Mouse (Mus musculus) heart, adult 2 months (tissue): ENCODE data around the gene Gabrb3. TPM values are rescaled to one million over a fixed set of nuclear protein-coding genes. Genes with fewer than 3 reads are reported as not detected.

Experiments used
- DNase-seq, 2 experiments: peaks; one replicate each; pipeline ENCODE4 v3.0.0; 2021
- H3K27ac ChIP-seq: fragments of 200-600 bp; 2 replicates; pipeline ENCODE4 v1.8.1; 2022
- H3K27me3 ChIP-seq: fragments of 200-500 bp; 2 replicates; pipeline ENCODE4 v1.6.1; 2012; ENCODE audit warnings: mild to moderate bottlenecking, low read length, inconsistent platforms, mixed read lengths; ENCODE audit not compliant: control insufficient read depth, insufficient read depth
- H3K36me3 ChIP-seq: fragments of 200-500 bp; 2 replicates; pipeline ENCODE4 v1.6.1; 2012; ENCODE audit warnings: low read length, inconsistent platforms; ENCODE audit not compliant: control insufficient read depth, insufficient read depth
- H3K4me1 ChIP-seq: fragments of 200-500 bp; 2 replicates; pipeline ENCODE4 v1.6.1; 2011; ENCODE audit warnings: low read length; ENCODE audit not compliant: control insufficient read depth, insufficient read depth
- H3K4me3 ChIP-seq: fragments of 200-600 bp; 2 replicates; pipeline ENCODE4 v1.8.1; 2022
- H3K79me2 ChIP-seq: fragments of 200-500 bp; replicated peaks from 2 replicates; pipeline ENCODE4 v1.6.1; 2012; ENCODE audit warnings: mild to moderate bottlenecking, inconsistent platforms, low read length, moderate library complexity, mixed read lengths; ENCODE audit not compliant: control insufficient read depth, insufficient read depth
- H3K9ac ChIP-seq: fragments of 200-500 bp; 2 replicates; pipeline ENCODE4 v1.6.1; 2012; ENCODE audit warnings: low read depth, mild to moderate bottlenecking, control low read depth, inconsistent platforms, low read length, mixed read lengths
- CTCF ChIP-seq: fragments of 200-600 bp; IDR thresholded peaks from 2 replicates; pipeline ENCODE4 v1.8.1; 2022; ENCODE audit warnings: antibody characterized with exemption, mild to moderate bottlenecking, moderate library complexity
- EP300 ChIP-seq: fragments of 200-500 bp; IDR thresholded peaks from 2 replicates; pipeline ENCODE4 v1.6.1; 2011; ENCODE audit warnings: low read depth, low read length, control low read depth; ENCODE audit not compliant: insufficient read depth
- POLR2A ChIP-seq: fragments of 200-500 bp; IDR thresholded peaks from 2 replicates; pipeline ENCODE4 v1.6.1; 2011; ENCODE audit warnings: mild to moderate bottlenecking, low read depth, low read length, control low read depth; ENCODE audit not compliant: insufficient read depth
- WGBS: fragments of 180-500 bp; shearing (Covaris S2); methylation state at CpG from one replicate; pipeline ENCODE4 v1.1.7; 2018; 5-methylcytosine and 5-hydroxymethylcytosine counted together
- intact Hi-C: fragments of 180-260 bp; cut with DNase I; formaldehyde crosslinking; loops from one replicate; pipeline ENCODE4 v1.15.1; 2025
- polyA plus RNA-seq: library from polyadenylated mRNA; depleted of rRNA; stranded (reverse); fragments of >200 nt; gene quantifications from 2 replicates; pipeline ENCODE4 v1.2.3, GENCODE M21; 2012
- total RNA-seq, 2 experiments: library from RNA; stranded (reverse); gene quantifications; 2 replicates each; pipeline ENCODE4 v1.2.3; 2021

Gabrb3 gene
- total and polyA plus RNA-seq, 3 experiments: 0.04 to 0.50 (median 0.37) TPM

DNA sequence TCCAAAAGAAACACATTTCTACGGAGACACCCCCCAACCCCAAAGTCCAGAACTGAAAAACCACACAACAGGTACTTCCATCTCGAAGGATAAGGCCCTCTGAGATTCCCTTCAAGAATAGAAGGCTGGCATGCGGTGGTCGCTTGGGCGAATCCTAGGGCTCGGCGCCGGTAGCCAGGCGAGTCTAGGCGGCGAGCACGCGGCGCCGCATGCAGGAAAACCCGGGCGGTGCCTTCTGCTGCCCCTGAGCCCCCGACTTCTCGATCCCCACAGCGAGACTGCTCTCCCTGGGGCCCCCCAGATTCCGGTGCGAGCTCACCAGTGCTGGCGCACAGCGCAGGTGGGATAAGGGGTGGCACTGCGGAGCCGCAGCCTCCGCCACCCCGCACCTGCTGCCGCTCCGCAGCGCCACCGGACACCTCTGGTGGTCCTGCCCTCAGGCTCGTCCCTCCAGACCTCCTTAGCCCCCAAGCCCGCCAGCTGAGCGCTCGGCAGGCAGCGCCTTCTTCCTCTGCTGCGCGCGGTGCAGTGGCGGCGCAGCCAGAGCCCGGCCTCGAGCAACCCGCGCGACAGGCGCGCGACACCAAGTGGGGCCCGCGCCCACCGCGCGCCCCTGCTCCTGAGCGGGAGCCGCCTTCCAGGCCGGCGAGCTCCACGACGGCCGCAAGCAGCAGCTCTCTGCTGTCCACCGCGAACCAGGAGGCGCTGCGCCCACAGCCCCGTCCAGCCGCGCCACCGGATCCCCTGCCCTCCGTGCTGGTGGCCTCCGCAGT is 89.6 kb downstream of the Gabrb3 start:
- H3K4me3 ChIP-seq: no peak overlapping the region
- peaks cover 9% of the 10 kb centered on the region for H3K27me3 ChIP-seq
- 4% methylated on average over 65 of the region's 72 CpGs for WGBS
- no peaks in the 10 kb centered on the region for H3K4me1 ChIP-seq
- intact Hi-C loops: no loop called here
- H3K36me3 ChIP-seq: no peaks in the 10 kb centered on the region
- no peaks in the 10 kb centered on the region for H3K79me2 ChIP-seq
- no peak overlapping the region for H3K27ac ChIP-seq
- DNase-seq: no peak
- TF ChIP-seq EP300 (no peak), CTCF (no peak), POLR2A (no peak)
- H3K9ac ChIP-seq: no peak overlapping the region

DNA sequence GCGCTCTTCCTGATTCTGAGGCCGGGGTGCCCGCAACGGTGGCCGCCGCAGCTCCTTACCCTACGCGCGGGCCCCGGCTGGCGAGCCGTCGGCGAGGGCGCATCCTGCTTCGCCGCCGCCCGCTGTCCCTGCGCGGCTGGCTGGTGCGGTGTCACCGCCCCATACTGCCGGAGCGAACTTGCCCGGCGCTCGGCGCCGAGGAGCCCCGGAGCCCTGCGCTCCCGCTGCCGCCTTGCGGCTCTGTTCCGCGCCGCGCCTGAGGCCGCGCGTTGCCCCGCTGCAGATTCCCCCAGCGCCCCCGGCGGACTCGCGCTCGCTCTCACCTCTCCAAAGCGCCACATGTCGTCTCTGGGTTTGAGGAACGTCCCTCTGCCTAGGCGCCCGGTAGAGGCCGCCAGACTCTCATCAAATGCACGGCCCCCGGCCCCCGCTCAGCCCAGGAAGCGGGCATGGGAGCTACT is 90.2 kb downstream of the Gabrb3 start, which contains the start of gene Gabra5:
Gabra5 (minus strand) TSS at position 379 of the 461 bp plus-strand sequence.
- H3K79me2 ChIP-seq: no peaks in the 10 kb centered on the region
- no peaks in the 10 kb centered on the region for H3K4me1 ChIP-seq
- peaks cover 9% of the 10 kb centered on the region for H3K27me3 ChIP-seq
- WGBS: 3% methylated on average over 55 of the region's 59 CpGs
- intact Hi-C loops: loop anchor here (5.0 kb wide), 1 partner anchor 523 kb away; no protein-coding TSS in a partner anchor
- no peak within 1 kb of the TSS for H3K9ac ChIP-seq
- no peaks in the 10 kb centered on the region for H3K36me3 ChIP-seq
- H3K4me3 ChIP-seq: no peak within 1 kb of the TSS
- no peak within 1 kb of the TSS for H3K27ac ChIP-seq
- TF ChIP-seq POLR2A: no peak
- TF ChIP-seq EP300: no peak
- no peak for TF ChIP-seq CTCF
- DNase-seq: no peak

DNA sequence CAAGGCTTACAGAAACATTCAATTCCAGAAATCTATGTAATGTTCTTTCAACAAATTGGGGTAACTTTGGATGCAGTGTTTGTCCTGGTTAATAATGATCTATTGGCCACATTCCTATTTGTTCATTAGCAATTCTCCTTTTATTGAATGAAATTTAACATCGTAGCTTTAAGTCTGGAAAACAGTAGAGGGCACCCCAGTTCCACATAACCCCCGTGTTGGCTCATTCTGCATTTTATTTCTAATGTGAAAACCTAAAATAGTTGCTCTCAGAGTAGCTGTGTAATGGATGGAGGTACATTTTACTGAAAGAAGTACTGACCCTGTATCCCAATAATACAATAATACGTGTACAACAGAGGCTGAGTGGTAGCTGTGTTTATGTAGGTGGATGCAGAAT is 93.5 kb downstream of the Gabrb3 start:
- Histone ChIP-seq H3K4me1 (no peaks in the 10 kb centered on the region), H3K9ac (no peak overlapping the region), H3K27me3 (peaks cover 9% of the 10 kb centered on the region), H3K27ac (no peak overlapping the region), H3K36me3 (no peaks in the 10 kb centered on the region), H3K4me3 (no peak overlapping the region), H3K79me2 (no peaks in the 10 kb centered on the region)
- WGBS: 25% methylated on average over 3 of the region's 3 CpGs
- no peak for DNase-seq
- TF ChIP-seq CTCF (peak; percentile 52), POLR2A (no peak), EP300 (no peak)
- intact Hi-C loops: loop anchor here (5.0 kb wide), 1 partner anchor 519 kb away; no protein-coding TSS in a partner anchor

DNA sequence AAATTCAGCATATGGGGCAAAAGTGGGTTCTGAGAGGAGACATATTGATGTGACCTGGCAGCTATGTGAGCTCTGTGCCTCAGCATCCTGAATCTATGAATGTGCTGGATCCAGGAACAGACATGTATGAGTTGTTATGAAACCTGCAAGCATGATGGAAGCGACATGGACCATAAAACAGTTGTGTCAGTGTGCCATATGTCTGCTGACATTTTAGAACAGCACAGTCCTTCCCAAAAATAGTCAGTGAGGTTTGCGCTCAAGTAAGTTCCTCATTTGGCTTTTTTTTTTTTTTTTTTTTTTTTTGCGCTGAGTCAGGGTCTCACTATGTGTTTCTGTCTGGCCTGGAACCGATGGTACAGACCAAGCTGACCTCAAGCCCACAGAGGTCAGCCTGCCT is 110.0 kb downstream of the Gabrb3 start:
- TF ChIP-seq CTCF (no peak), POLR2A (no peak), EP300 (no peak)
- DNase-seq: no peak
- H3K4me1 ChIP-seq: no peaks in the 10 kb centered on the region
- intact Hi-C loops: no loop called here
- H3K27me3 ChIP-seq: no peaks in the 10 kb centered on the region
- 80% methylated on average over 4 of the region's 4 CpGs for WGBS
- H3K9ac ChIP-seq: no peak overlapping the region
- H3K4me3 ChIP-seq: no peak overlapping the region
- H3K27ac ChIP-seq: no peak overlapping the region
- no peaks in the 10 kb centered on the region for H3K36me3 ChIP-seq
- no peaks in the 10 kb centered on the region for H3K79me2 ChIP-seq

DNA sequence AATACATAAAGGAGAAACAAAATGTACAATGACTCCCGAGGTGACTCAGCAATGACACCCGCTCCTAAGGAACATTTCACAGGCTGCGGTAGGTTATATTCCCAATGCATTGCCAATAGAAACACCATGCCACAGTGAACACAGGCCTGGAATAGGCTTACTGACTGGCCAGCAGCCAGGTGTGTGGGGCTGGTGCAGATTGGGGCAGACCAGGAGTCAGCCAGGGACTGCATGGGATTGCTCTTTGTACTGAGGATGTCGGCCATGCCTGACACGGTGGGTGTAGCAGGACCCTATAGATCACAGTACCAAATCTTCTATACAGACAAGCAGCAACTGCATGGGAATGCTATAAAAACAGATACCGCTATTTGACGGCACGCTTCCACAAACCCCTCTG is 110.5 kb downstream of the Gabrb3 start:
- H3K79me2 ChIP-seq: no peaks in the 10 kb centered on the region
- no peak overlapping the region for H3K9ac ChIP-seq
- intact Hi-C loops: no loop called here
- H3K27me3 ChIP-seq: no peaks in the 10 kb centered on the region
- no peak overlapping the region for H3K4me3 ChIP-seq
- H3K27ac ChIP-seq: no peak overlapping the region
- no peaks in the 10 kb centered on the region for H3K4me1 ChIP-seq
- TF ChIP-seq CTCF (no peak), POLR2A (no peak), EP300 (no peak)
- WGBS: 90% methylated on average over 8 of the region's 8 CpGs
- no peak for DNase-seq
- H3K36me3 ChIP-seq: no peaks in the 10 kb centered on the region

DNA sequence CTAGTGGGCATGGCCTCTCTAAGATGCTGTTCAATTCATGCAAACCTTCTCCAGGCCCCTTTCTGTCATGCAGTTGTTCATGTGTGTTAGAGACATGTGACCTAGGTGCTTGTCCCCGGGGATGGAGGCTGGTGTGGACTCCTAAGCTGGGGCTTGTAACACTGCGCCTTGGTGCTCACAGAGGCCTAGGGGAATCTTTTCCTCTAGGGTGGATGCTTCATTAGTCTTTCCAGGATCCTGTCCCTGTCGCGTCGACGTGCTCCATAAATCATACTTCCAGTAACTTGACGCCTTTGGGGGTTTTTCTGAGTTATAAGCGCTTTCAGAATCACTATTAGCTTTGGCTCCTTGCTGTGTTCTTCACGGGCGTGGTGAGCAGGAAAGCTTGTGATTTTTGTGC is 113.2 kb downstream of the Gabrb3 start:
- H3K79me2 ChIP-seq: no peaks in the 10 kb centered on the region
- no peaks in the 10 kb centered on the region for H3K36me3 ChIP-seq
- 78% methylated on average over 10 of the region's 10 CpGs for WGBS
- intact Hi-C loops: no loop called here
- TF ChIP-seq CTCF (no peak), POLR2A (no peak), EP300 (no peak)
- H3K4me3 ChIP-seq: no peak overlapping the region
- no peak overlapping the region for H3K9ac ChIP-seq
- H3K27ac ChIP-seq: no peak overlapping the region
- no peaks in the 10 kb centered on the region for H3K27me3 ChIP-seq
- no peak for DNase-seq
- H3K4me1 ChIP-seq: no peaks in the 10 kb centered on the region
